Mouse (Mus musculus): ENCODE results near the gene Tnni3.

Gene Tnni3

GRCm38 (mm10) chr7:4499034-4499433 is 25.0 kb downstream of the Tnni3 start:
- no peak for DNase-seq (ENCODE audit: low read depth, low spot score)

- DNase-seq (ENCODE audit: low read depth, low spot score): no peak
Observed at GRCm38 (mm10) chr7:4498251-4498650, 25.8 kb downstream of the Tnni3 start.

- DNase-seq (ENCODE audit: low read depth, low spot score): no peak
Observed at GRCm38 (mm10) chr7:4497271-4497903, 26.6 kb downstream of the Tnni3 start.

- no peak for DNase-seq (ENCODE audit: low read depth, low spot score)
Observed at GRCm38 (mm10) chr7:4496468-4496867, 27.6 kb downstream of the Tnni3 start.

- DNase-seq (ENCODE audit: low read depth, low spot score): no peak
Observed at GRCm38 (mm10) chr7:4493991-4494390, 30.0 kb downstream of the Tnni3 start.

GRCm38 (mm10) chr7:4492284-4493224 is 31.5 kb downstream of the Tnni3 start:
- no peak for DNase-seq (ENCODE audit: low read depth, low spot score)

GRCm38 (mm10) chr7:4491308-4491707 is 32.7 kb downstream of the Tnni3 start:
- no peak for DNase-seq (ENCODE audit: low read depth, low spot score)

GRCm38 (mm10) chr7:4482281-4482680 is 41.7 kb downstream of the Tnni3 start:
- no peak for DNase-seq (ENCODE audit: low read depth, low spot score)

- peak; percentile 35 for DNase-seq (ENCODE audit: low read depth, low spot score)
Observed at GRCm38 (mm10) chr7:4479674-4480073, 44.4 kb downstream of the Tnni3 start.

GRCm38 (mm10) chr7:4478796-4479291 is 45.2 kb downstream of the Tnni3 start:
- DNase-seq (ENCODE audit: low read depth, low spot score): no peak

GRCm38 (mm10) chr7:4478021-4478795 is 45.8 kb downstream of the Tnni3 start:
- DNase-seq (ENCODE audit: low read depth, low spot score): peak; percentile 50

- DNase-seq (ENCODE audit: low read depth, low spot score): no peak
Observed at GRCm38 (mm10) chr7:4473940-4474339, 50.1 kb downstream of the Tnni3 start.

GRCm38 (mm10) chr7:4471179-4471555 is 52.9 kb downstream of the Tnni3 start:
- DNase-seq (ENCODE audit: low read depth, low spot score): peak; percentile 58

- peak; percentile 36 for DNase-seq (ENCODE audit: low read depth, low spot score)
Observed at GRCm38 (mm10) chr7:4470275-4471178, 53.5 kb downstream of the Tnni3 start.
